Mouse (Mus musculus): ENCODE measurements around the gene Ccdc124.

DNA sequence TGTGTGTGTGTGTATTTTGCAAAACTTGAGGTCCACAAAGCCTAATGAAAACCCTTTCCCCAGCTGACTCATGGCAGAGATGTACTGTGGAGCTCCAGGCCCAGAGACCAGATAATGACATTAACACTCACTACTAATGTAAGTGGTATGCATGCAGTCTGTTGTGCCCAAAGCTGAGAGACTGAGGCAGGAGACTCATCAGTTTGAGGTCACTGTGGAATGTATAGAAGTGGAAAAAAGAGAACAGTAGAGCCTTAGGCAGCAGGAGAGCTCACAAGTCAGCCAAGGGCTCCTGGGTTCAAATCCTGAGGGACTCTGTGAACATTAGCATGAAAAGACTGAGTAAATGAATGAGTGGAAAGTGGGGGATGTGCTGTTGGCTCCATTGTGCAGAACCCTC, 29.8 kb upstream of the Ccdc124 start:
- TF ChIP-seq POLR2A (IDR thresholded peaks at IDR 0.05; ENCODE audit: borderline replicate concordance, extremely low read depth, insufficient read depth, insufficient read length, poor library complexity, severe bottlenecking) = no peak
- no peak for TF ChIP-seq CTCF (IDR thresholded peaks at IDR 0.05; ENCODE audit: borderline replicate concordance, extremely low read depth, insufficient read depth, insufficient read length)
